Mouse (Mus musculus) E14TG2a.4 (cell line): ENCODE data around the gene Tnpo2.

Source experiments
- CTCF ChIP-seq: conservative IDR thresholded peaks from 2 replicates; pipeline ENCODE4 v1.5.1; 2014; ENCODE audit warnings: low read length
- NANOG ChIP-seq: IDR thresholded peaks from 2 replicates; pipeline ENCODE4 v1.6.1; 2014; ENCODE audit warnings: borderline replicate concordance, low read length, mixed read lengths

DNA sequence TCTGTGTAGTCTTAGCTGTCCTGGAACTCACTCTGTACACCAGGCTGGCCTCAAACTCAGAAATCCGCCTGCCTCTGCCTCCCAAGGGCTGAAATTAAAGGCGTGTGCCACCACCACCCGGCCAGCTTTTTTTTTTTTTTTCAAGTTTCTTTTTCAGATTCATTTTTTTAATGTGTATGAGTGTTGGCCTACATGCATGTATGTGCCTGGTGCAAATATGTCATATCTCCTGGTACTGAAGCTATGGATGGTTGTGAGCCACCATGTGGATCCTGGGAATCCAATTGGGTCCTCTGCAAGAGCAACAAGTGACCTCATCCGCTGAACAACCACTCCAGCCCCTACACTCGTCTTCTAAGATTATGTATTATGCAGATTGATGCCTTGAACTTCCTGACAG lies 49.3 kb upstream of the Tnpo2 start:
- no peak for TF ChIP-seq CTCF
- TF ChIP-seq NANOG = no peak
